Mouse (Mus musculus) limb, embryonic 10.5 days (tissue): ENCODE measurements around the gene Zfp827. TPM values are rescaled to one million over a fixed set of nuclear protein-coding genes. Genes with fewer than 3 reads are reported as not detected.

Experiments used
- DNase-seq: peaks from one replicate; pipeline ENCODE4 v3.0.0-alpha.2; 2017; ENCODE audit warnings: low spot score
- H3K27ac ChIP-seq: fragments of 300-500 bp; sonication (generic); 2 replicates; pipeline ENCODE4 v1.5.1; 2016; ENCODE audit warnings: mild to moderate bottlenecking
- H3K27me3 ChIP-seq: fragments of 300-500 bp; sonication (generic); 2 replicates; pipeline ENCODE4 v1.6.1; 2016; ENCODE audit warnings: low read depth, mild to moderate bottlenecking; ENCODE audit not compliant: poor library complexity, severe bottlenecking
- H3K36me3 ChIP-seq: fragments of 300-500 bp; sonication (generic); 2 replicates; pipeline ENCODE4 v1.6.1; 2016; ENCODE audit warnings: mild to moderate bottlenecking, moderate library complexity
- H3K4me1 ChIP-seq: fragments of 300-500 bp; sonication (generic); 2 replicates; pipeline ENCODE4 v1.6.1; 2016
- H3K4me3 ChIP-seq: fragments of 300-500 bp; sonication (generic); 2 replicates; pipeline ENCODE4 v1.5.1; 2016; ENCODE audit warnings: mild to moderate bottlenecking, moderate library complexity
- H3K9me3 ChIP-seq: fragments of 300-500 bp; sonication (generic); replicated peaks from 2 replicates; pipeline ENCODE4 v1.6.1; 2016; ENCODE audit warnings: mild to moderate bottlenecking
- WGBS: fragments of 180-500 bp; shearing (Covaris S2); methylation state at CpG from one replicate; pipeline ENCODE4 v1.1.7; 2016; 5-methylcytosine and 5-hydroxymethylcytosine counted together
- polyA plus RNA-seq: library from polyadenylated mRNA; unstranded; fragments of >200 nt; fragmentation: Nextera tagmentation; extraction: Ambion mirVana; gene quantifications from 2 replicates; pipeline ENCODE4 v1.2.1, GENCODE M21; 2016

Gene Zfp827
- polyA plus RNA-seq, 1 experiment from 2014 or later: 7.9 TPM

- Histone ChIP-seq H3K4me3 (no peak overlapping the region), H3K27ac (no peak overlapping the region), H3K4me1 (peaks cover 30% of the 10 kb centered on the region), H3K36me3 (peaks cover 91% of the 10 kb centered on the region), H3K9me3 (no peaks in the 10 kb centered on the region), H3K27me3 (no peaks in the 10 kb centered on the region)
- WGBS: 95% methylated on average over 10 of the region's 10 CpGs
- DNase-seq: no peak
These were observed 127.4 kb downstream of the Zfp827 start for GRCm38 (mm10) chr8:79155556-79156161.

GRCm38 (mm10) chr8:79157366-79157765, 129.1 kb downstream of the Zfp827 start:
- Histone ChIP-seq H3K27me3 (no peaks in the 10 kb centered on the region), H3K9me3 (no peaks in the 10 kb centered on the region), H3K4me1 (peaks cover 30% of the 10 kb centered on the region), H3K27ac (no peak overlapping the region), H3K36me3 (peaks cover 96% of the 10 kb centered on the region), H3K4me3 (no peak overlapping the region)
- 32% methylated on average over 4 of the region's 4 CpGs for WGBS
- DNase-seq: peak; percentile 42

- 52% methylated on average over 2 of the region's 2 CpGs for WGBS
- peaks cover 30% of the 10 kb centered on the region for H3K4me1 ChIP-seq
- peaks cover 95% of the 10 kb centered on the region for H3K36me3 ChIP-seq
- no peaks in the 10 kb centered on the region for H3K9me3 ChIP-seq
- no peaks in the 10 kb centered on the region for H3K27me3 ChIP-seq
- DNase-seq: no peak
- H3K4me3 ChIP-seq: no peak overlapping the region
- H3K27ac ChIP-seq: no peak overlapping the region
These were observed 130.1 kb downstream of the Zfp827 start for GRCm38 (mm10) chr8:79158357-79158756.

GRCm38 (mm10) chr8:79159397-79159796, 131.2 kb downstream of the Zfp827 start:
- Histone ChIP-seq H3K4me3 (no peak overlapping the region), H3K27ac (no peak overlapping the region), H3K27me3 (no peaks in the 10 kb centered on the region), H3K4me1 (peaks cover 30% of the 10 kb centered on the region), H3K9me3 (no peaks in the 10 kb centered on the region), H3K36me3 (peaks cover 89% of the 10 kb centered on the region)
- WGBS: 90% methylated on average over 9 of the region's 9 CpGs
- no peak for DNase-seq

GRCm38 (mm10) chr8:79160302-79160701, 132.1 kb downstream of the Zfp827 start:
- Histone ChIP-seq H3K9me3 (no peaks in the 10 kb centered on the region), H3K36me3 (peaks cover 82% of the 10 kb centered on the region), H3K27me3 (no peaks in the 10 kb centered on the region), H3K4me3 (no peak overlapping the region), H3K4me1 (peaks cover 30% of the 10 kb centered on the region), H3K27ac (no peak overlapping the region)
- 75% methylated on average over 4 of the region's 4 CpGs for WGBS
- DNase-seq: no peak

GRCm38 (mm10) chr8:79161172-79161778, 133.0 kb downstream of the Zfp827 start:
- Histone ChIP-seq H3K9me3 (no peaks in the 10 kb centered on the region), H3K27ac (no peak overlapping the region), H3K36me3 (peaks cover 82% of the 10 kb centered on the region), H3K4me3 (no peak overlapping the region), H3K27me3 (no peaks in the 10 kb centered on the region), H3K4me1 (peaks cover 30% of the 10 kb centered on the region)
- no peak for DNase-seq
- 89% methylated on average over 4 of the region's 4 CpGs for WGBS

GRCm38 (mm10) chr8:79162533-79163308, 134.5 kb downstream of the Zfp827 start:
- Histone ChIP-seq H3K27ac (no peak overlapping the region), H3K27me3 (no peaks in the 10 kb centered on the region), H3K4me3 (no peak overlapping the region), H3K36me3 (peaks cover 78% of the 10 kb centered on the region), H3K9me3 (no peaks in the 10 kb centered on the region), H3K4me1 (peaks cover 19% of the 10 kb centered on the region)
- 90% methylated on average over 10 of the region's 10 CpGs for WGBS
- no peak for DNase-seq

GRCm38 (mm10) chr8:79164336-79164735, 136.1 kb downstream of the Zfp827 start:
- WGBS: 81% methylated on average over 1 of the region's 1 CpGs
- H3K27ac ChIP-seq: no peak overlapping the region
- H3K27me3 ChIP-seq: no peaks in the 10 kb centered on the region
- H3K9me3 ChIP-seq: no peaks in the 10 kb centered on the region
- peaks cover 8% of the 10 kb centered on the region for H3K4me1 ChIP-seq
- DNase-seq: no peak
- H3K4me3 ChIP-seq: no peak overlapping the region
- peaks cover 73% of the 10 kb centered on the region for H3K36me3 ChIP-seq

GRCm38 (mm10) chr8:79165276-79165675, 137.0 kb downstream of the Zfp827 start:
- no peaks in the 10 kb centered on the region for H3K27me3 ChIP-seq
- H3K27ac ChIP-seq: no peak overlapping the region
- H3K4me1 ChIP-seq: peaks cover 3% of the 10 kb centered on the region
- no peaks in the 10 kb centered on the region for H3K9me3 ChIP-seq
- WGBS: 89% methylated on average over 3 of the region's 3 CpGs
- H3K4me3 ChIP-seq: no peak overlapping the region
- no peak for DNase-seq
- H3K36me3 ChIP-seq: peaks cover 73% of the 10 kb centered on the region

- H3K27ac ChIP-seq: no peak overlapping the region
- H3K27me3 ChIP-seq: no peaks in the 10 kb centered on the region
- H3K36me3 ChIP-seq: peaks cover 61% of the 10 kb centered on the region
- WGBS: 82% methylated on average over 4 of the region's 4 CpGs
- H3K4me3 ChIP-seq: no peak overlapping the region
- H3K9me3 ChIP-seq: no peaks in the 10 kb centered on the region
- peaks cover 11% of the 10 kb centered on the region; the same call in 1 of the 2 replicates for H3K4me1 ChIP-seq
- DNase-seq: no peak
These were observed 145.4 kb downstream of the Zfp827 start for GRCm38 (mm10) chr8:79173606-79174005.

GRCm38 (mm10) chr8:79175991-79176390, 147.8 kb downstream of the Zfp827 start:
- no peak for DNase-seq
- H3K36me3 ChIP-seq: peaks cover 74% of the 10 kb centered on the region
- H3K4me3 ChIP-seq: no peak overlapping the region
- H3K27me3 ChIP-seq: no peaks in the 10 kb centered on the region
- peaks cover 11% of the 10 kb centered on the region; the same call in 1 of the 2 replicates for H3K4me1 ChIP-seq
- 81% methylated on average over 4 of the region's 4 CpGs for WGBS
- no peak overlapping the region for H3K27ac ChIP-seq
- no peaks in the 10 kb centered on the region for H3K9me3 ChIP-seq

GRCm38 (mm10) chr8:79179678-79180077, 151.4 kb downstream of the Zfp827 start:
- Histone ChIP-seq H3K9me3 (no peaks in the 10 kb centered on the region), H3K36me3 (peaks cover 98% of the 10 kb centered on the region), H3K27ac (no peak overlapping the region), H3K4me1 (no peaks in the 10 kb centered on the region), H3K4me3 (no peak overlapping the region), H3K27me3 (no peaks in the 10 kb centered on the region)
- WGBS: 94% methylated on average over 6 of the region's 6 CpGs
- no peak for DNase-seq

- whole genome bisulfite sequencing: 89% methylated on average over 7 of the region's 7 CpGs
- DNase-seq: no peak
- no peaks in the 10 kb centered on the region for H3K27me3 ChIP-seq
- H3K9me3 ChIP-seq: no peaks in the 10 kb centered on the region
- H3K27ac ChIP-seq: no peak overlapping the region
- peaks cover 100% of the 10 kb centered on the region for H3K36me3 ChIP-seq
- no peaks in the 10 kb centered on the region for H3K4me1 ChIP-seq
- no peak overlapping the region for H3K4me3 ChIP-seq
These were observed 157.3 kb downstream of the Zfp827 start for GRCm38 (mm10) chr8:79185488-79185887.
